Mouse (Mus musculus): ENCODE data around the gene Mill1. TPM values are rescaled to one million over a fixed set of nuclear protein-coding genes. Genes with fewer than 3 reads are reported as not detected.

Gene Mill1
- polyA plus RNA-seq (2012; rRNA removed) = not detected in 2 replicates

GRCm38 (mm10) chr7:18245047-18245446, at the start of gene Mill1:
Gene Mill1, plus strand, starts transcription at chr7:18245347.

Other genes starting within 250 kb of the Mill1 start
- not detected in 2 replicates for gene Ceacam13, start 235.5 kb upstream of the Mill1 start, polyA plus RNA-seq (2012; rRNA removed)
- gene Ceacam12, start 179.4 kb upstream of the Mill1 start, polyA plus RNA-seq (2012; rRNA removed) = not detected in 2 replicates
- not detected in 2 replicates for gene Igfl3, start 68.9 kb upstream of the Mill1 start, polyA plus RNA-seq (2012; rRNA removed)
- not detected in 2 replicates for gene Psg18, start 109.7 kb downstream of the Mill1 start, polyA plus RNA-seq (2012; rRNA removed)
- gene Psg28, start 186.7 kb downstream of the Mill1 start, polyA plus RNA-seq (2012; rRNA removed) = not detected in 2 replicates
- gene Psg26, start 238.8 kb downstream of the Mill1 start, polyA plus RNA-seq (2012; rRNA removed) = not detected in 2 replicates

Data from liver, embryonic 18 days (tissue).